In genomic region chr10:96592089-96592488, GRCm38 (mm10) we compare ENCODE assay signal across 29 mouse cellular contexts. TPM values are rescaled to one million over a fixed set of nuclear protein-coding genes. Genes with fewer than 3 reads are reported as not detected.
DNase-seq lines count a peak whose midpoint lies in the region; ATAC-seq and TF ChIP-seq lines count a peak whose summit lies in the region.
"Had no signal": no experiment of that assay in that cellular context is flagged by ENCODE, and none has a peak within 500 bp of the region (broad histone marks: within the 10 kb centered on the region; RNA-seq: fewer than 3 reads in every experiment).

No protein-coding gene starts in this region.

- 67% methylated on average over 2 of the region's 2 CpGs for WGBS in midbrain, embryonic 11.5 days
- 73% methylated on average over 1 of the region's 2 CpGs for WGBS in midbrain, embryonic 13.5 days
- WGBS in thymus, adult 2 months, result 80% methylated on average over 2 of the region's 2 CpGs

- peak; percentile 82 for DNase-seq in midbrain, embryonic 11.5 days (ENCODE audit: low spot score, missing footprints)
- peak; percentile 18 for DNase-seq in thymus, postnatal 14 days
- no peak for DNase-seq in thymus, adult 2 months
- peak; percentile 67 for DNase-seq in splenic B cell, adult 2 months (ENCODE audit: low read depth, low spot score)
- DNase-seq in left cerebral cortex, postnatal 36 days (ENCODE audit: low spot score in 2 of 2), result no peak
- no peak for DNase-seq in kidney, adult 9 months
- DNase-seq: adrenal gland, adult 8-10 months; adrenal gland, postnatal 14 days; adrenal gland, postnatal 36 days; cerebellum, adult 11-12 months; cerebellum, adult 2 months; cerebellum, adult 9-10 months; cerebellum, postnatal 14 days; cerebellum, postnatal 36 days; embryo, embryonic 11 days had no signal

- H3K4me2 ChIP-seq in midbrain, embryonic 11.5 days, result no peak overlapping the region
- H3K4me2 ChIP-seq in midbrain, embryonic 13.5 days (replicated peaks), result no peak overlapping the region
- H3K4me2 ChIP-seq: embryonic facial prominence, embryonic 13.5 days; embryonic facial prominence, embryonic 15.5 days; forebrain, embryonic 12.5 days had no signal

- no peaks in the 10 kb centered on the region for H3K27me3 ChIP-seq in midbrain, embryonic 11.5 days (ENCODE audit: control insufficient read depth, insufficient read depth, low read length)
- no peaks in the 10 kb centered on the region for H3K27me3 ChIP-seq in midbrain, embryonic 13.5 days
- no peaks in the 10 kb centered on the region for H3K27me3 ChIP-seq in thymus, adult 2 months (ENCODE audit: control insufficient read depth, insufficient read depth, low read length)
- H3K27me3 ChIP-seq in splenic B cell, adult 2 months (ENCODE audit: control insufficient read depth, insufficient read depth, low read length, poor library complexity, severe bottlenecking), result no peaks in the 10 kb centered on the region
- H3K27me3 ChIP-seq: CH12.LX; embryonic facial prominence, embryonic 13.5 days; embryonic facial prominence, embryonic 15.5 days; forebrain, embryonic 12.5 days; Patski had no signal

- no peak for TF ChIP-seq CTCF in thymus, adult 2 months (IDR thresholded peaks at IDR 0.05; ENCODE audit: borderline replicate concordance, control insufficient read depth, extremely low read depth, insufficient read depth, low read length, poor library complexity)

- H3K9ac ChIP-seq in midbrain, embryonic 11.5 days (ENCODE audit: low read length), result no peak overlapping the region
- H3K9ac ChIP-seq in midbrain, embryonic 13.5 days (replicated peaks), result no peak overlapping the region
- H3K9ac ChIP-seq: embryonic facial prominence, embryonic 13.5 days; embryonic facial prominence, embryonic 15.5 days; forebrain, embryonic 12.5 days had no signal

- no peak overlapping the region for H3K4me3 ChIP-seq in midbrain, embryonic 11.5 days (ENCODE audit: low read depth, low read length)
- no peak overlapping the region for H3K4me3 ChIP-seq in midbrain, embryonic 13.5 days (replicated peaks)
- H3K4me3 ChIP-seq in thymus, adult 2 months (ENCODE audit: control insufficient read depth, insufficient read depth, low read length), result no peak overlapping the region
- H3K4me3 ChIP-seq: embryonic facial prominence, embryonic 13.5 days; embryonic facial prominence, embryonic 15.5 days; erythroblast, embryonic 14.5 days; forebrain, embryonic 10.5 days; forebrain, embryonic 12.5 days had no signal

- no peak for TF ChIP-seq POLR2A in thymus, adult 2 months (IDR thresholded peaks at IDR 0.05; ENCODE audit: control insufficient read depth, extremely low read depth, insufficient read depth, low read length, poor library complexity)

- no peaks in the 10 kb centered on the region for H3K36me3 ChIP-seq in midbrain, embryonic 11.5 days (ENCODE audit: control insufficient read depth, insufficient read depth, low read length)
- H3K36me3 ChIP-seq in midbrain, embryonic 13.5 days, result no peaks in the 10 kb centered on the region
- H3K36me3 ChIP-seq in thymus, adult 2 months (ENCODE audit: control insufficient read depth, insufficient read depth, low read length), result no peaks in the 10 kb centered on the region
- H3K36me3 ChIP-seq in splenic B cell, adult 2 months (ENCODE audit: control insufficient read depth, insufficient read depth, low read length, poor library complexity, severe bottlenecking), result no peaks in the 10 kb centered on the region
- H3K36me3 ChIP-seq: embryonic facial prominence, embryonic 13.5 days; embryonic facial prominence, embryonic 15.5 days; forebrain, embryonic 10.5 days; forebrain, embryonic 12.5 days; G1E had no signal

- no peak overlapping the region for H3K27ac ChIP-seq in midbrain, embryonic 11.5 days (ENCODE audit: low read depth, low read length)
- H3K27ac ChIP-seq in midbrain, embryonic 13.5 days, result no peak overlapping the region
- H3K27ac ChIP-seq in thymus, adult 2 months (ENCODE audit: control insufficient read depth, insufficient read depth, low read length), result no peak overlapping the region
- H3K27ac ChIP-seq: embryonic facial prominence, embryonic 13.5 days; embryonic facial prominence, embryonic 15.5 days; forebrain, embryonic 10.5 days; forebrain, embryonic 12.5 days had no signal

- no peak for ATAC-seq in midbrain, embryonic 11.5 days (ENCODE audit: low FRiP score)
- ATAC-seq in midbrain, embryonic 13.5 days, result no peak
- ATAC-seq in granulocyte monocyte progenitor cell, adult 5-6 weeks (replicated peaks; ENCODE audit: poor library complexity, severe bottlenecking), result peak; percentile 40
- ATAC-seq: activated CD4-positive, CD25-positive, alpha-beta regulatory T cell, adult 4 months; CD4-positive, CD25-positive, alpha-beta regulatory T cell, adult 4 months; forebrain, embryonic 14.5 days; forebrain, embryonic 16.5 days; Patski had no signal

- intact Hi-C loops in left cerebral cortex, postnatal 36 days (cut with DNase I), result no loop called here

- no peaks in the 10 kb centered on the region for H3K9me3 ChIP-seq in midbrain, embryonic 11.5 days (ENCODE audit: control insufficient read depth, low read length)
- H3K9me3 ChIP-seq in midbrain, embryonic 13.5 days, result no peaks in the 10 kb centered on the region
- H3K9me3 ChIP-seq: embryonic facial prominence, embryonic 13.5 days; embryonic facial prominence, embryonic 15.5 days; forebrain, embryonic 10.5 days; forebrain, embryonic 12.5 days had no signal

- no peaks in the 10 kb centered on the region for H3K4me1 ChIP-seq in midbrain, embryonic 11.5 days (ENCODE audit: control insufficient read depth, insufficient read depth, low read length)
- no peaks in the 10 kb centered on the region for H3K4me1 ChIP-seq in midbrain, embryonic 13.5 days (replicated peaks)
- no peaks in the 10 kb centered on the region for H3K4me1 ChIP-seq in thymus, adult 2 months (replicated peaks; ENCODE audit: control insufficient read depth, insufficient read depth, low read length)
- H3K4me1 ChIP-seq: forebrain, embryonic 10.5 days; forebrain, embryonic 12.5 days had no signal

RNA-seq across cellular contexts. Expression of gene Btg1, which starts 24.7 kb away (rescaled TPM):
- polyA plus RNA-seq in midbrain, embryonic 11.5 days (2014; fragmentation: Nextera tagmentation; extraction: Ambion mirVana), result 44.7 and 47.5 TPM in 2 replicates
- polyA plus RNA-seq in midbrain, embryonic 13.5 days (2015; fragmentation: Nextera tagmentation; extraction: Ambion mirVana), result 52.9 and 58.2 TPM in 2 replicates
- 78.1 and 106 TPM in 2 replicates for polyA plus RNA-seq in thymus, adult 2 months (2012; rRNA removed)
- total RNA-seq in granulocyte monocyte progenitor cell, adult 5-6 weeks (2014; fragmentation: Nextera tagmentation), result 19.0 and 20.0 TPM in 2 replicates
- total RNA-seq in granulocyte monocyte progenitor cell, adult 5-6 weeks (2017), result 31.1 and 32.4 TPM in 2 replicates
- total RNA-seq in left cerebral cortex, postnatal 36 days (2021), result 10 to 100 TPM; 34.8 to 41.6 TPM

Comparison
In these comparisons a context has a peak if more than half of its experiments do, and no peak if none do; other contexts are left out.
1. DNase-seq: peak in midbrain, embryonic 11.5 days (single experiment), thymus, postnatal 14 days (single experiment) and splenic B cell, adult 2 months (single experiment); none in thymus, adult 2 months (single experiment), left cerebral cortex, postnatal 36 days (0 of 2) and kidney, adult 9 months (single experiment).